Mouse (Mus musculus): ENCODE results near the gene Hmga2. TPM values are rescaled to one million over a fixed set of nuclear protein-coding genes. Genes with fewer than 3 reads are reported as not detected.

The Hmga2 gene
- total RNA-seq, 2 experiments from 2014 or later: not detected

- DNase-seq (ENCODE audit: low spot score): no peak
- intact Hi-C loops (cut with DNase I): loop anchor here (5.0 kb wide), 1 partner anchor 48 kb away; no protein-coding TSS in a partner anchor
Measured at GRCm38 (mm10) chr10:120475041-120475541, 1.2 kb downstream of the Hmga2 start.

GRCm38 (mm10) chr10:120474301-120474700 is 2.0 kb downstream of the Hmga2 start:
- DNase-seq (ENCODE audit: low spot score): no peak
- intact Hi-C loops (cut with DNase I): no loop called here

GRCm38 (mm10) chr10:120473218-120473617 is 3.1 kb downstream of the Hmga2 start:
- no peak for DNase-seq (ENCODE audit: low spot score)
- intact Hi-C loops (cut with DNase I): no loop called here

- intact Hi-C loops (cut with DNase I): no loop called here
- DNase-seq (ENCODE audit: low spot score): no peak
Measured at GRCm38 (mm10) chr10:120472606-120473005, 3.7 kb downstream of the Hmga2 start.

GRCm38 (mm10) chr10:120465121-120465520 is 11.1 kb downstream of the Hmga2 start:
- intact Hi-C loops (cut with DNase I): no loop called here
- no peak for DNase-seq (ENCODE audit: low spot score)

GRCm38 (mm10) chr10:120461769-120462168 is 14.5 kb downstream of the Hmga2 start:
- intact Hi-C loops (cut with DNase I): no loop called here
- DNase-seq (ENCODE audit: low spot score): no peak

- intact Hi-C loops (cut with DNase I): no loop called here
- DNase-seq (ENCODE audit: low spot score): no peak
Measured at GRCm38 (mm10) chr10:120461301-120461700, 15.0 kb downstream of the Hmga2 start.

GRCm38 (mm10) chr10:120458866-120459265 is 17.4 kb downstream of the Hmga2 start:
- intact Hi-C loops (cut with DNase I): no loop called here
- DNase-seq (ENCODE audit: low spot score): no peak

GRCm38 (mm10) chr10:120449661-120450284 is 26.5 kb downstream of the Hmga2 start:
- intact Hi-C loops (cut with DNase I): no loop called here
- no peak for DNase-seq (ENCODE audit: low spot score)

GRCm38 (mm10) chr10:120446799-120447198 is 29.5 kb downstream of the Hmga2 start:
- intact Hi-C loops (cut with DNase I): no loop called here
- DNase-seq (ENCODE audit: low spot score): no peak

GRCm38 (mm10) chr10:120446206-120446605 is 30.1 kb downstream of the Hmga2 start:
- DNase-seq (ENCODE audit: low spot score): no peak
- intact Hi-C loops (cut with DNase I): no loop called here

- DNase-seq (ENCODE audit: low spot score): no peak
- intact Hi-C loops (cut with DNase I): no loop called here
Measured at GRCm38 (mm10) chr10:120444463-120445070, 31.7 kb downstream of the Hmga2 start.

GRCm38 (mm10) chr10:120443757-120444311 is 32.4 kb downstream of the Hmga2 start:
- intact Hi-C loops (cut with DNase I): no loop called here
- no peak for DNase-seq (ENCODE audit: low spot score)

- intact Hi-C loops (cut with DNase I): no loop called here
- DNase-seq (ENCODE audit: low spot score): no peak
Measured at GRCm38 (mm10) chr10:120441254-120441653, 35.0 kb downstream of the Hmga2 start.

GRCm38 (mm10) chr10:120434433-120434832 is 41.8 kb downstream of the Hmga2 start:
- intact Hi-C loops (cut with DNase I): no loop called here
- DNase-seq (ENCODE audit: low spot score): no peak

GRCm38 (mm10) chr10:120433463-120433815 is 42.8 kb downstream of the Hmga2 start:
- intact Hi-C loops (cut with DNase I): no loop called here

GRCm38 (mm10) chr10:120432731-120433462 is 43.4 kb downstream of the Hmga2 start:
- intact Hi-C loops (cut with DNase I): no loop called here
- no peak for DNase-seq (ENCODE audit: low spot score)

More at GRCm38 (mm10) chr10:120433463-120433815, 42.8 kb downstream of the Hmga2 start:
- no peak for DNase-seq (ENCODE audit: low spot score)

- DNase-seq (ENCODE audit: low spot score): no peak
- intact Hi-C loops (cut with DNase I): no loop called here
Measured at GRCm38 (mm10) chr10:120432081-120432480, 44.2 kb downstream of the Hmga2 start.

- intact Hi-C loops (cut with DNase I): no loop called here
- no peak for DNase-seq (ENCODE audit: low spot score)
Measured at GRCm38 (mm10) chr10:120431435-120431834, 44.8 kb downstream of the Hmga2 start.

- intact Hi-C loops (cut with DNase I): no loop called here
- no peak for DNase-seq (ENCODE audit: low spot score)
Measured at GRCm38 (mm10) chr10:120430422-120430821, 45.8 kb downstream of the Hmga2 start.

Data from heart, postnatal 25 days (tissue).